Mouse (Mus musculus): ENCODE results near the gene Gtf2h4.

GRCm38 (mm10) chr17:35667334-35668065 lies 6.0 kb downstream of the Gtf2h4 start, which contains the start of gene Vars2:
- peak; percentile 89 for TF ChIP-seq POLR2A (IDR thresholded peaks at IDR 0.05; ENCODE audit: extremely low read depth, insufficient read depth, low read length)
- no peak for TF ChIP-seq CTCF (IDR thresholded peaks at IDR 0.05; ENCODE audit: extremely low read depth, insufficient read depth, low read length)

Measured in cortical plate, adult 2 months (tissue).